Mouse (Mus musculus) kidney, postnatal 4 days (tissue): ENCODE measurements around the gene Syt16.

Experiments used
- DNase-seq, 2 experiments: peaks; one replicate each; pipeline ENCODE4 v3.0.0; 2021; ENCODE audit warnings: mixed read lengths in 2 of 2

Syt16 gene

DNA sequence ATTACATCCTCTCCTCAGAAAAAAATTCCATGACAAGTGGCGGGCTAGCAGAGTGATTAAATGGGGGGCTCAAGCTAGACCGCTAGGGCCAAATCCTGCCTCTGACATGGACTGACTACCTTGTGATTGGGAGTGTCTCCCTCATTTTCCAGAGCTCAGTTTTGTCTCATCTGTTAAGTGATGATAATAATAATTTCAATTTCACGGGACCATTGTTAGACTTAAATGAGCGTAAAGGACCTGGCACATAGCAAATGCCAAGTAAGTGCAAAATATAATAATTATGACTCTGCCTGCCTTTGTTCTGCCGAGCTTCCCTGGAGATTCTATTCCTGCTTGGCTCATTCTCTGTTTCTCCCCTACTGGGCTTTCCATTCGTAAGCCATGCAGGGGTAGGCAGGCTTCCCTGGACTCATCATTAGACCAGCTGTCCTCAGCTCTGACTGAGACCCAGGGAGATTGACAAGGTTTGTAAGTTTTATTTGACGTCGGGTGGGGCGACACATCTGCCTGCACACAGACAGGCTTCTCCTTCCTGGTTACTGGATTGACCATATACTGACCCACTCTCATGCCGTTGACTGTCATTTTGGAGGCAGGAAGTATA lies 112.1 kb downstream of the Syt16 start:
- no peak for DNase-seq

GRCm38 (mm10) chr12:74116825-74117224 lies 119.4 kb downstream of the Syt16 start:
- DNase-seq: peak; percentile 8 to 11

GRCm38 (mm10) chr12:74125796-74126195 lies 128.3 kb downstream of the Syt16 start:
- DNase-seq: peak in 1 of 2 experiments; percentile 7

DNA sequence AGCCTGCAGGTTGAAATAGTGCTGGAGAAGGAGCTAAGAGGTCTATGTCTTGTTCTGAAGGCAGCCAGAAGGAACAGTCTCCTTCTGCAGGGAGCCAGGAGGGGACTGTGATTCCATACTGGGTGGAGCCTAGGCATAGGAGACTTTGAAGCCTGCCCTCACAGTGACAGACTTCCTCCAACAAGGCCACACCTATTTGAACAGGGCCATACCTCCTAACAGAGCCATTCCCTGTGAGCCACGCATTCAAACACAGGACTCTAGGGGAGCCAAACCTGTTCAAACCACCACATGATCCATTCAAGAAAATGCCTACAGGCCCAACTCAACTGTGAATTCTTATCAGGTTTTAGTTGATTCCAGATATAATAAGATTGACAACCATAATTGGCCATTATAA lies 130.8 kb downstream of the Syt16 start:
- no peak for DNase-seq

DNA sequence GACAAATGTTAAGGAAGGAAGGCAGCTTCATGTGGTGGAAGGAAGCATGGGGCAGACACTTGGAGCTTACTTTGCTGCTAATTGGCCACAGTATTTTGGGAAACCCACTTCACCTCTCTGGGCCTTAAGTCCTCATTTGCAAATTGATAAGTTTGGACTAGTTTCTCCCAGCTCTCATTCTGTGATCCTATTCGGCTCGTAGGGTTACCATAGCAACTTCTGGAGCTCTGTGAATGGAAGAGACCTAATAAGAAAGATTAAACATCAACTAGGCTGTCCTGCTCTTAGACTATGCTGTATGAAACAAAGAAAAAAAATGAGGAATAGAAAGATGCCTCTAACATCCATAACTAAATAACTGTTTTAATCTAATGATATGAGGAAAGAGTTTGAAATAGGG lies 134.3 kb downstream of the Syt16 start:
- DNase-seq: no peak

DNA sequence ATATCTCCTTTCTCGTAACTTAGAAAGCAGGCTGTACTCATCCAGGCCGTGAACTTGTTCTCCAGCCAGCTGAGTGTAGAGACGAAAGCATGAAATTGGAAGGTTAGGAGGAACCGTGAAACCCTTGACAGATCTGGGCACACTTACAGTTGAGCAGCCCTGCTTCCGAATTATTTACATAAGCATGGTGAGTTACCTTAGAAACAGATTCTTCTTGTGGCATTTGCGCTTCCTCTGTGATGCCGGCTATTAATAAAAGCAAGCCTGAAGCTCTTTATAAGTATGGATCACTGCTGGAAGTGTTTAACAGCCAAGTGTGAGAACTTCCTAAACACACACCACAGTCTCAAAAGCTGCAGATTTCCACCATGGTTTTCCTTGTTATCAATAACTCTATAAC lies 144.7 kb downstream of the Syt16 start:
- no peak for DNase-seq

GRCm38 (mm10) chr12:74144385-74144784 lies 146.9 kb downstream of the Syt16 start:
- DNase-seq: no peak

- DNase-seq: no peak
Observed at GRCm38 (mm10) chr12:74160791-74161190, 163.3 kb downstream of the Syt16 start.

GRCm38 (mm10) chr12:74163080-74163479 lies 165.6 kb downstream of the Syt16 start:
- no peak for DNase-seq

DNA sequence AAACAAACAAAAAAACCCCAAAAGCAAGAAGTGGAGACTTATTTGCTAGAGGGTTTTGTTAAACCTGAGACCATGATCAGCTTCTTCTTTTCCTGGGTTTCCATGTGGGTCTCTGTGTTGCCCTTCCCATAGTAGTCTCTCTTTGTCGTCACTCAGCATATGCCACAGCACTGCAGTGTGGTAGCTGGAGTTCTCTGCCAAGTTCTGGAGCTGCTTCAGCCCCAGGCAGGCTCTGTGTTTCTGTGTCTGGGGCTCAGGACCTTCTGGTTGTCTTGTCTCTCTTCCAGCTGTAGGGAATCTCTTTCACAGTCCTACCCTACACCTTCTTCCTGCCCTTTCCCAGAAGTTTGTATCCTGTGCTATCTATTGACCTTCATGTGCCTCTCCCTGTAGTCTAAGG lies 173.8 kb downstream of the Syt16 start:
- no peak for DNase-seq

GRCm38 (mm10) chr12:74173902-74174301 lies 176.4 kb downstream of the Syt16 start:
- DNase-seq: no peak

- peak; percentile 2 to 27 for DNase-seq
Observed at GRCm38 (mm10) chr12:74184596-74184995, 187.1 kb downstream of the Syt16 start.

DNA sequence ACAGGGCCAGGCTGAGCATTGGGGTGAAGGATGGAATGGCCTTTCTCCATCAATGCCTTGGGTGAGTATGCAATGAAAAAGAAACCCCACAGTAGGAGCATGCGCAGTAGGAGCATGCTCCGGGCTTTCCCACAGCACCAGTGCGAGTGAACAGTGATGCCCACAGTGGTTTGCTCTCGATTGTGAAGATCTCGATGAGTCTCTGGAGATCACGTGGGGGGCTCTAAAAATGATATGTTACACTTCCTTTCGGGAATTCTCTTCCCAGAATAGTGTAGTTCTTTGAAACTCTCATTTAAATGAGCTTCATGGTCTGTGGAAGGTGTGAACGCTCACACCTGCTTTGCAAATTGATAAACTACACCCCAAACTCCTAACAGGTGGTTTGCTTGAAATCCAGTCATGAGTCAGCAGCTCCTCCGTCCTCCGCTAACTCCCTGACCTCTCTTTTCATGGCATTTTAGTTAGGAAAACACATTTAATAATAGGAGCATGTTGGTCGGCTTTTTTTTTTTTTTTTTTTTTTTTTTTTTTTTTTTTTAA lies 190.9 kb downstream of the Syt16 start:
- DNase-seq: no peak

GRCm38 (mm10) chr12:74188815-74189214 lies 191.4 kb downstream of the Syt16 start:
- no peak for DNase-seq

DNA sequence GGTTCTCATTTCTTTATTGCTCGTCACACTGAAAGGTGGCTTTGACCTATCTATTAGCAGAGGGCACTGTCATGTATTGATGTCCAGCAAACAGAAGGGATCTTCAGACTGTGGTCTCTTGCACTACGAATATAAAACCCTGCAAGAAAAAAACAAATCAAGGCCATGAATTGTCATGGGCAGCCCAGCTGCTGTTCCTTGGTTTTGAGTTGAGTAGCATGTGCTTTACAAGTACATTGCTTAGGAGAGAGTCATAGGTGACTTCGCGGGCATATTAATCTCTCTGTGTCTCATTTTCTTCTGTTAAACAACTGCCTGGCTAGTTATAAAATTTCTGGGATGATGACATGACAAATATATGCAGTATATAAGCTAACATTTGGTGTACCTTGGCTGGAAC lies 192.4 kb downstream of the Syt16 start:
- DNase-seq: no peak

DNA sequence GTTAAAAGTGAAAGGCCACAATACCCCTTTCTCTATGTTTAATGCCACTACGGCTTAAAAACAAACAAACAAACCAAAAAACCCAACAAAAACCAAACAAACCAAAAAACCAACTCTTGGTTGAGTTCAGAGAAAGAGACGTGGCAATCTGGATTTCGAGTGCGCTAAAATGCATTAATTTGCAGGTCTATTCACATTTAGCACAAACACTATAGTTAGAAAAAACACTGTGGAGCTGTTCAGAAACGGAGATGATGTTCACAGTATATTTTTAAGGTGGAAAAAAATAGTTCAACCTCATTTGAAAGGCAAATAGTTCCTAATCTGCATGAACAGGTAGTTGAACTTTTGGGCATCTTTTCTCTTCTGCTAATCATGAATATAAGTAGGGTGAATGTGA lies 192.8 kb downstream of the Syt16 start:
- DNase-seq: no peak

GRCm38 (mm10) chr12:74192552-74192951 lies 195.1 kb downstream of the Syt16 start:
- DNase-seq: no peak

GRCm38 (mm10) chr12:74201410-74201809 lies 203.9 kb downstream of the Syt16 start:
- no peak for DNase-seq

DNA sequence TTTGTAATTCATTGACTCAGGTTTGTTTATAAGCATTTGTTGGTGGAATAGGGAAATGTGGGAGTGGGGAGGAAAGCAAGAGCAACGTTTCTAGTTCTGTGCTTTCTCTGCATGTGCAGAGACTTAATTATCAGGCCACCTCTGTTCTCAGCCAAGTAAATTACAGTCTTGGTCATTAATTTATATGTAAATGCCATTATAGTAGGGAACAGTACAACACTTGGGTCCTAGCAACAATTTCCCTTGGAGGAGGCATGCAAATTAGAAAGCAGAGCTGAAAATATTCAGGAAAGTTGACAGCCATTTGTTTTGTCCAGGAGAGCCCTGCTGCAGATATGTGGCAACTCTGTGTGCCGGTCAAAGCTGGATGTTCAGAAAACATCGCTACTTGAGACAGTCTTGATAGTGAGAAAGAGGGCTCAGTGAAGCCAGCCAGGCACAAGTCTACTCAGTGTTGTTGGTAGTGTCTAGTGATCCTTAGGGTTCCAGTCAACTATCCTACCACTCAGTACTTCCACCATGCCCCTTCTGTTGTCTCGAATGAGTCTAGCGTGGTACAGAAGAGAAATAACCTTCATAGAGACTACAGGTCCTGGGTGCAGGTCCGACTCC lies 205.1 kb downstream of the Syt16 start:
- no peak for DNase-seq

DNA sequence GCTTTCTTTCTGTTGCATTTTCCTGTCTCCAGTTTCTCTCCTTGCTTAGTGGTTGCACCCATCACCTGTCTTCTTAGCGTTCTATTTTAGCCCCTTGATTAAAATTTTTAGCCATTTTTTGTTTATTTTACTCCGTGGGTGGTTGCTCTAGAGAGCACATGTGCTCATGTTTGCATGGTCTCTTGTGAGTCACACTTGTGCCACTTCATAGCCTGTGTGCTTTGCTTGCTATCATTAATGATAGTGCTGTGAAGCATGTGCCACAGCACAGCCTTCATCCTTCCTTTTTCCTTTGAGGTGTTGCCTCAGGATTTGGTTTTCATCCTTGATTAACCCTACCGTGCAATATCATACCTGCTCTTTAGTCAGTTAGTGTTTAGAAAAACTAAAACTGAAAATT lies 214.7 kb downstream of the Syt16 start:
- no peak for DNase-seq

GRCm38 (mm10) chr12:74216103-74216728 lies 218.8 kb downstream of the Syt16 start:
- no peak for DNase-seq

DNA sequence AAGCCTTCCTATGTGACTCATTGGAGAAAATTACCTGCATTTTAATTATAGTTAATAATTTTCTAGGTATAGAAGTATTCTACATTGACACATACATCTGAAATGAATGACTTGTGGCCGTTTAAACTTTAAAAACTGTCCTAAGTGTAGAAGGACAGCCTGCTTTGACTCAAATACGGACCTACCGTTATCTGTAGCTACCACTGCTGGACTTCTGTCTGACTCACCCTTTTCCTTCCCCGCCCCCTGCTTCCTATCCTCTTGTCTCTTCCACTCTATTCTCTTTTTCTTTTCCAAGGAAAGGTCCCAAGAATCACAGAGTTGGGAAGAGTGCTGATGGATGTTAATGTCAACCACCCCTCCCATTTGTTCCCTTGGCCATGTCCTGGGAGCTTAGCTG lies 222.4 kb downstream of the Syt16 start:
- DNase-seq: no peak

DNA sequence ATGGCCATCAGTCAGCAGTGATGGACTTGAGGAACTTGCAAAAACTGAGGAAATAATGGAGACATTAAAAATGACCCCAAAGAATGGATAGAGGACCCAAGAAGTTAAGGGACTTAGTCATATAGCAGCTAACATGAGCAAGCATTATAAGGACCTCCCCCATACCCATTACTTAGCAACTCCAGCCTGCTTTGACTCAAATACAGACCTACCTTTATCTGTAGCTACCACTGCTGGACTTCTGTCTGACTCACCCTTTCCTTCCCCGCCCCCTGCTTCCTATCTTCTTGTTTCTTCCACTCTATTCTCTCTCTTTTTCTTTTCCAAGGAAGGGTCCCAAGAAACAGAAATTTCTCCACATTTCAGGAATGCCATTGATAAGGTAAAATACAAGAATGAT lies 223.2 kb downstream of the Syt16 start:
- DNase-seq: no peak

- DNase-seq: no peak
Observed at GRCm38 (mm10) chr12:74230808-74231207, 233.3 kb downstream of the Syt16 start.
